Mouse (Mus musculus) liver, postnatal 0 days (tissue): ENCODE measurements around the gene Rab31.

Experiments
- CTCF ChIP-seq: sonication (generic); IDR thresholded peaks from 2 replicates; pipeline ENCODE4 v1.5.1; 2016; ENCODE audit warnings: antibody characterized with exemption, low read depth
- EP300 ChIP-seq: IDR thresholded peaks from 2 replicates; pipeline ENCODE4 v1.6.1; 2016; ENCODE audit warnings: antibody characterized with exemption, low read depth, mild to moderate bottlenecking

GRCm38 (mm10) chr17:65800451-65800850, 27.9 kb upstream of the Rab31 start:
- TF ChIP-seq CTCF (no peak), EP300 (no peak)
